Mouse (Mus musculus) CD4-positive naive resting alpha-beta T cell, adult 57 days (primary cell): ENCODE measurements around the gene Syk. TPM values are rescaled to one million over a fixed set of nuclear protein-coding genes. Genes with fewer than 3 reads are reported as not detected.

ENCODE experiments used
- total RNA-seq: library from RNA; stranded (reverse); gene quantifications from one replicate; pipeline ENCODE4 v1.2.4, GENCODE M21; 2023

Gene Syk
- total RNA-seq: 33.2 TPM

DNA sequence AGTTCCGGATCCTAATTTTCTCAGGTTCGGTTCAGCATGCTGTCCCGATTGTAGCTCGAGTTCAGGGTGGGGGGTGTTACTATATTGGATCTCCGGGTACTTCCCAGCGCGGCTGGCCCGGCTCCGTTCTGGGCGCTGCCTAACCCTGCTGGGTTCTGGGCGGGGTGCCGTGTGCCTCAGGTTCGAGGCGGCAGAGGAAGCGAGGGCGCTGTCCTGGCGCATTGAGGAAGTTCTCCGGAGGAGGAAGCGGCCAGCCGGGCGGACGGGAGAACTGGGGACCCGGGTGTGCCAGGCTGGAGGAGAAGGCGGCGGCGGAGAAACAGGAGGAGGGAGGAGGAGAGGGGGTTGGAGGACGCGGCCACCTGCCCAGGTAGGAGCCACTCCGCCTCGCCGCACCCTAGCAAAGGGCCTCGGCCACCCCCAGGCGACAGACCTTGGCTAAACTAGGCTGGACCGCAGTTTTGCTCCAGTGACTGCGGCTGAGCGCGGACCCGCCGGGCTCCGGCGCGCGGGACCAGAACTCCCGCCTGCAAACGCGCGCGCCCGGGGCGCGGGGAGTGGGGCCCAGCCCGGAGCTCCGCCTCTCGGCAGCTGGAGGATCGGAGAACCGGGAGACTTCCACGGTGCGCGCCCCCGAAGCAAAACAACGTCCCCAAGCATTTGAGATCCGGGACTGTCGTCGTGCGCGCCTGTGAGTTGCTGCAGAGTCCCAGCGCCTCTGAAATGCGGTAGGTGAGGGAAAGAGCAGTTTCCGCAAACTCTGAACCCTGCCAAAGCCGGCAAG lies at the start of gene Syk:
Syk (plus strand) TSS at position 296 of the 784 bp plus-strand sequence.

Other genes starting within 250 kb of the Syk start
- gene Diras2, start 51.9 kb upstream of the Syk start, total RNA-seq: 0.21 TPM